Mouse (Mus musculus): ENCODE measurements around the gene Nme7. TPM values are rescaled to one million over a fixed set of nuclear protein-coding genes. Genes with fewer than 3 reads are reported as not detected.

The Nme7 gene
- polyA plus RNA-seq, 1 experiment from 2014 or later: 13.4 TPM

- 37% methylated on average over 18 of the region's 18 CpGs for WGBS (ENCODE audit: insufficient replicate concordance)
- H3K4me2 ChIP-seq: peak overlapping the region; percentile 42
- ATAC-seq: peak; percentile 79
These were observed 137.6 kb downstream of the Nme7 start for GRCm38 (mm10) chr1:164441408-164441974.

GRCm38 (mm10) chr1:164445620-164446162 is 141.8 kb downstream of the Nme7 start:
- Histone ChIP-seq H3K27ac (no peak overlapping the region), H3K9me3 (replicated peaks) (no peaks in the 10 kb centered on the region), H3K36me3 (peaks cover 10% of the 10 kb centered on the region; the same call in 1 of the 2 replicates), H3K4me3 (no peak overlapping the region), H3K4me2 (no peak overlapping the region), H3K9ac (no peak overlapping the region), H3K27me3 (replicated peaks) (no peaks in the 10 kb centered on the region), H3K4me1 (peaks cover 12% of the 10 kb centered on the region)
- ATAC-seq: no peak
- WGBS (ENCODE audit: insufficient replicate concordance): 68% methylated on average over 5 of the region's 5 CpGs

More at GRCm38 (mm10) chr1:164441408-164441974, 137.6 kb downstream of the Nme7 start:
- no peak overlapping the region for H3K9ac ChIP-seq
- peaks cover 23% of the 10 kb centered on the region; the same call in 1 of the 2 replicates for H3K36me3 ChIP-seq
- no peak overlapping the region for H3K27ac ChIP-seq
- H3K4me1 ChIP-seq: peaks cover 12% of the 10 kb centered on the region
- no peak overlapping the region for H3K4me3 ChIP-seq
- no peaks in the 10 kb centered on the region for H3K9me3 ChIP-seq (replicated peaks)
- no peaks in the 10 kb centered on the region for H3K27me3 ChIP-seq (replicated peaks)

- H3K9me3 ChIP-seq (replicated peaks): no peaks in the 10 kb centered on the region
- no peak overlapping the region for H3K9ac ChIP-seq
- H3K4me3 ChIP-seq: no peak overlapping the region
- WGBS (ENCODE audit: insufficient replicate concordance): 86% methylated on average over 10 of the region's 10 CpGs
- no peak for ATAC-seq
- no peak overlapping the region for H3K4me2 ChIP-seq
- peaks cover 10% of the 10 kb centered on the region; the same call in 1 of the 2 replicates for H3K36me3 ChIP-seq
- H3K4me1 ChIP-seq: peaks cover 7% of the 10 kb centered on the region
- no peak overlapping the region for H3K27ac ChIP-seq
- no peaks in the 10 kb centered on the region for H3K27me3 ChIP-seq (replicated peaks)
These were observed 142.6 kb downstream of the Nme7 start for GRCm38 (mm10) chr1:164446535-164446934.

GRCm38 (mm10) chr1:164447521-164447920 is 143.6 kb downstream of the Nme7 start:
- H3K4me2 ChIP-seq: no peak overlapping the region
- ATAC-seq: no peak
- H3K9ac ChIP-seq: no peak overlapping the region
- H3K4me3 ChIP-seq: no peak overlapping the region
- H3K27me3 ChIP-seq (replicated peaks): no peaks in the 10 kb centered on the region
- no peaks in the 10 kb centered on the region for H3K9me3 ChIP-seq (replicated peaks)
- H3K27ac ChIP-seq: no peak overlapping the region
- no peaks in the 10 kb centered on the region for H3K4me1 ChIP-seq
- H3K36me3 ChIP-seq: peaks cover 4% of the 10 kb centered on the region; the same call in 1 of the 2 replicates
- WGBS (ENCODE audit: insufficient replicate concordance): 77% methylated on average over 6 of the region's 6 CpGs

- Histone ChIP-seq H3K9me3 (replicated peaks) (no peaks in the 10 kb centered on the region), H3K27me3 (replicated peaks) (peaks cover 9% of the 10 kb centered on the region), H3K27ac (no peak overlapping the region), H3K4me2 (no peak overlapping the region), H3K36me3 (no peaks in the 10 kb centered on the region), H3K4me1 (peaks cover 2% of the 10 kb centered on the region; the same call in 1 of the 2 replicates), H3K9ac (no peak overlapping the region), H3K4me3 (no peak overlapping the region)
- 74% methylated on average over 8 of the region's 8 CpGs for WGBS (ENCODE audit: insufficient replicate concordance)
- ATAC-seq: no peak
These were observed 145.7 kb downstream of the Nme7 start for GRCm38 (mm10) chr1:164449626-164450025.

GRCm38 (mm10) chr1:164450231-164450630 is 146.3 kb downstream of the Nme7 start:
- H3K27ac ChIP-seq: no peak overlapping the region
- 24% methylated on average over 4 of the region's 4 CpGs for WGBS (ENCODE audit: insufficient replicate concordance)
- peaks cover 15% of the 10 kb centered on the region for H3K27me3 ChIP-seq (replicated peaks)
- no peaks in the 10 kb centered on the region for H3K9me3 ChIP-seq (replicated peaks)
- H3K9ac ChIP-seq: no peak overlapping the region
- no peaks in the 10 kb centered on the region for H3K36me3 ChIP-seq
- H3K4me3 ChIP-seq: no peak overlapping the region
- H3K4me1 ChIP-seq: peaks cover 2% of the 10 kb centered on the region; the same call in 1 of the 2 replicates
- no peak overlapping the region for H3K4me2 ChIP-seq
- ATAC-seq: no peak

- Histone ChIP-seq H3K27ac (no peak overlapping the region), H3K4me1 (peaks cover 2% of the 10 kb centered on the region; the same call in 1 of the 2 replicates), H3K36me3 (no peaks in the 10 kb centered on the region), H3K4me3 (no peak overlapping the region), H3K9me3 (replicated peaks) (no peaks in the 10 kb centered on the region), H3K4me2 (no peak overlapping the region), H3K27me3 (replicated peaks) (peaks cover 17% of the 10 kb centered on the region), H3K9ac (no peak overlapping the region)
- no peak for ATAC-seq
- 70% methylated on average over 4 of the region's 4 CpGs for WGBS (ENCODE audit: insufficient replicate concordance)
These were observed 146.7 kb downstream of the Nme7 start for GRCm38 (mm10) chr1:164450644-164451043.

- no peak overlapping the region for H3K9ac ChIP-seq
- H3K27ac ChIP-seq: no peak overlapping the region
- no peak for ATAC-seq
- H3K27me3 ChIP-seq (replicated peaks): peaks cover 24% of the 10 kb centered on the region
- H3K4me1 ChIP-seq: peaks cover 2% of the 10 kb centered on the region; the same call in 1 of the 2 replicates
- no peaks in the 10 kb centered on the region for H3K9me3 ChIP-seq (replicated peaks)
- 69% methylated on average over 5 of the region's 5 CpGs for WGBS (ENCODE audit: insufficient replicate concordance)
- H3K36me3 ChIP-seq: no peaks in the 10 kb centered on the region
- H3K4me3 ChIP-seq: no peak overlapping the region
- no peak overlapping the region for H3K4me2 ChIP-seq
These were observed 147.4 kb downstream of the Nme7 start for GRCm38 (mm10) chr1:164451346-164451745.

GRCm38 (mm10) chr1:164452580-164452979 is 148.7 kb downstream of the Nme7 start:
- no peaks in the 10 kb centered on the region for H3K9me3 ChIP-seq (replicated peaks)
- no peak overlapping the region for H3K4me3 ChIP-seq
- peaks cover 36% of the 10 kb centered on the region for H3K27me3 ChIP-seq (replicated peaks)
- no peak for ATAC-seq
- H3K27ac ChIP-seq: no peak overlapping the region
- H3K4me2 ChIP-seq: no peak overlapping the region
- H3K4me1 ChIP-seq: peaks cover 4% of the 10 kb centered on the region; the same call in 1 of the 2 replicates
- no peak overlapping the region for H3K9ac ChIP-seq
- H3K36me3 ChIP-seq: no peaks in the 10 kb centered on the region
- WGBS (ENCODE audit: insufficient replicate concordance): 57% methylated on average over 6 of the region's 6 CpGs

GRCm38 (mm10) chr1:164453146-164453545 is 149.2 kb downstream of the Nme7 start:
- H3K4me3 ChIP-seq: no peak overlapping the region
- H3K9ac ChIP-seq: no peak overlapping the region
- H3K36me3 ChIP-seq: no peaks in the 10 kb centered on the region
- no peak for ATAC-seq
- H3K27me3 ChIP-seq (replicated peaks): peaks cover 42% of the 10 kb centered on the region
- H3K9me3 ChIP-seq (replicated peaks): no peaks in the 10 kb centered on the region
- 81% methylated on average over 8 of the region's 8 CpGs for WGBS (ENCODE audit: insufficient replicate concordance)
- H3K4me2 ChIP-seq: no peak overlapping the region
- H3K4me1 ChIP-seq: peaks cover 10% of the 10 kb centered on the region; the same call in 1 of the 2 replicates
- H3K27ac ChIP-seq: no peak overlapping the region

GRCm38 (mm10) chr1:164453739-164454138 is 149.8 kb downstream of the Nme7 start:
- no peak overlapping the region for H3K27ac ChIP-seq
- H3K9ac ChIP-seq: no peak overlapping the region
- WGBS (ENCODE audit: insufficient replicate concordance): 51% methylated on average over 5 of the region's 5 CpGs
- H3K36me3 ChIP-seq: no peaks in the 10 kb centered on the region
- H3K9me3 ChIP-seq (replicated peaks): no peaks in the 10 kb centered on the region
- H3K4me2 ChIP-seq: no peak overlapping the region
- H3K27me3 ChIP-seq (replicated peaks): peaks cover 48% of the 10 kb centered on the region
- ATAC-seq: no peak
- no peak overlapping the region for H3K4me3 ChIP-seq
- peaks cover 15% of the 10 kb centered on the region; the same call in 1 of the 2 replicates for H3K4me1 ChIP-seq

- Histone ChIP-seq H3K27me3 (replicated peaks) (peaks cover 59% of the 10 kb centered on the region), H3K9me3 (replicated peaks) (no peaks in the 10 kb centered on the region), H3K4me2 (peak overlapping the region; percentile 24), H3K9ac (no peak overlapping the region), H3K27ac (no peak overlapping the region), H3K4me1 (peaks cover 19% of the 10 kb centered on the region; the same call in 1 of the 2 replicates), H3K36me3 (no peaks in the 10 kb centered on the region), H3K4me3 (no peak overlapping the region)
- ATAC-seq: no peak
- 43% methylated on average over 14 of the region's 14 CpGs for WGBS (ENCODE audit: insufficient replicate concordance)
These were observed 151.0 kb downstream of the Nme7 start for GRCm38 (mm10) chr1:164454747-164455400.

Measured in liver, embryonic 12.5 days (tissue).